Mouse (Mus musculus) ZHBTc4 (cell line): ENCODE measurements around the gene Ermap.

Experiments used
- DNase-seq: peaks from one replicate; pipeline ENCODE4 v3.0.0-alpha.2; 2011; ENCODE audit warnings: low read depth, low spot score

Gene Ermap

GRCm38 (mm10) chr4:119189864-119190263 is at the start of gene Ermap:
Gene Ermap (minus strand): TSS chr4:119190011.
- no peak for DNase-seq

DNA sequence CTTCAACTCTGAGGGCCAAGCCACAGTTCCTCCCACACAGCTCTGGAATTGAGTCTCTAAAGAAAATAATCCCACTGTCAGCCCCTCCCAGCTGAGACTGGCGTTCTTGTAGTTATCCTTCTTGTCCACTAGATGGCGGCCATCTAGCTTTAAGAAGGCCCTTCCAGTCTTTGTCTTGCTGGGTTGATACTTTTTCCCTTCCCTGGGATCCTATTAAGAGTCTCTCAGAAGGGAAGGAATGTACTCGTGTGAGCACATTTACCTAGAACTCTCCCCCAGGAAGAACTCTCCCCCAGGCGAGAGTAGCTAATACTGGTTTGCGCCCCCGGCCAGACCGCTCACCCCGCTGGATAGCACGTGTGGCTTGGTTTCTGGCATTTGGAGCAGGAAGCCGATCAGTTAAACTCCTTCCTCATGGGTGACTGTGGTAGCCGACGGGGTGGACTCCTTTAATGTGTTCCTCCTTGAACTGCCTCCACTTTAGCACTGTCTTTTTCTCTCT is 49.4 kb upstream of the Ermap start:
- peak; percentile 90 for DNase-seq

GRCm38 (mm10) chr4:119238661-119239060 is 48.9 kb upstream of the Ermap start:
- no peak for DNase-seq

DNA sequence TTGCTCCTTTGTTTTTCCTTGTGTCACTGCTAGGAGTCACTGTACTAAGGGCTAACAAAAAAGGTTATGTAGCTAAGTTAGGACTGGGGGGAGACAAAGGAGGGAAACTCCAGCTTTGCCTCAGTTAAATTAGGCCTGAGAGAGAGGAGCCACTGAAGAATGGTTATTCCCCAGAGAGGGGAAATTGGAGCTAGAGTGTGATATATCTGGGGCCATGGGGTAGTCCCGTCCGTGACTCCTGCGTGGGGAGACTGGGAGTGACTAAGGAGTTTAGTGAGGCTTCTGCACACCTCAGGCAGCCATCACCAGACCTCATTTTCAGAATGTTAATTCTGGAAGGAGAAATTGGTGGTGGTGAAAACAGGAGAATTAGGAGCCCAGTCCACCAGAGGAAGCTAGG is 44.5 kb upstream of the Ermap start:
- no peak for DNase-seq

GRCm38 (mm10) chr4:119233256-119233901 is 43.6 kb upstream of the Ermap start:
- DNase-seq, result peak; percentile 74

GRCm38 (mm10) chr4:119232410-119233255 is 42.8 kb upstream of the Ermap start, which contains the start of the genes AU022252 and P3h1:
Gene AU022252 (minus strand): TSS chr4:119232712.
Gene P3h1 (plus strand): TSS chr4:119232915.
- DNase-seq, result peak; percentile 99

- DNase-seq, result no peak
These were observed 36.9 kb upstream of the Ermap start for GRCm38 (mm10) chr4:119226751-119227150.

DNA sequence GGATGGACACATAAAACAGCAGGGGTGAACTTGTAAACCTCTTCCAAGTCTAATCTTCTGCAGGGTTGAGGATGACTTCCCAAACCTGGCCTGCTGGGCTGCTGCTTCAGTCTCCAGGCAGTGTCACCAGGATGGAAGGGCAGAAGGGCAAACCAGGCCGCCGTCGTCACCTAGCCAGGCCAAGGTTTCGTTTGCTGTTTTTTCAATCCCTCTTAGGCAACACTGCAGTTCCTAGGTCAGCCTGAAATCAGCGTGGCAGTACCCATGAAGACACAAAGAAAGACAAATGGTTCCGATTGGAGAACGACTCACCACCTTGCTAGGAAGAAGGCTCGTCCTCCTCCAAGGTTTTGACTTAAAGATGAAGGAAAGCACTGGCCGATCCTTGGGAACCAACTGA is 35.9 kb upstream of the Ermap start:
- DNase-seq, result no peak

- no peak for DNase-seq
These were observed 34.7 kb upstream of the Ermap start for GRCm38 (mm10) chr4:119224534-119224933.

- DNase-seq, result peak; percentile 90
These were observed 33.9 kb upstream of the Ermap start for GRCm38 (mm10) chr4:119223696-119224095.

GRCm38 (mm10) chr4:119218169-119218568 is 28.4 kb upstream of the Ermap start, which contains the start of gene Tmem269:
Gene Tmem269 (minus strand): TSS chr4:119218217.
- DNase-seq, result peak; percentile 75

GRCm38 (mm10) chr4:119216667-119217066 is 26.9 kb upstream of the Ermap start:
- DNase-seq, result no peak

- DNase-seq, result peak; percentile 84
These were observed 14.9 kb upstream of the Ermap start for GRCm38 (mm10) chr4:119204672-119205071.

DNA sequence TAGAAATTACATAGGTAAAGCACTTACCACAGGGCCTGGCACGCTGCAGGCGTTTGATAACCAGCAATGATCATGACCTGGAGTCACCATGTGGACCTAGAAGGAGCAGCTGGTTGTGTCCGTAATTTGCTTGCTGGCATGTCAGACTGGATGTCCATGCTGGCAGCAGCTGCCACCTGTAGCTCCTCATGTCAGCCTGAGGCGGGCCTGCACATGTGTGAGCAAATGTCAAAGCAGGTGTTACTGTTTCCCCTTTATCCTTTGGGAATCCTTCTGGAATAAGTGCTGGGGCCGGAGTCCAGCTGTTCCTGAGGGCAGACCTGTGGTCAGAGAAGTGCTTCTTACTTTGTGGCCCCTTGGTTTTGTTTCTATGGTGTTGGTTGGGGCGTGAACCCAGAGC is 8.3 kb upstream of the Ermap start:
- no peak for DNase-seq

GRCm38 (mm10) chr4:119195582-119196320 is 5.9 kb upstream of the Ermap start:
- DNase-seq, result no peak

DNA sequence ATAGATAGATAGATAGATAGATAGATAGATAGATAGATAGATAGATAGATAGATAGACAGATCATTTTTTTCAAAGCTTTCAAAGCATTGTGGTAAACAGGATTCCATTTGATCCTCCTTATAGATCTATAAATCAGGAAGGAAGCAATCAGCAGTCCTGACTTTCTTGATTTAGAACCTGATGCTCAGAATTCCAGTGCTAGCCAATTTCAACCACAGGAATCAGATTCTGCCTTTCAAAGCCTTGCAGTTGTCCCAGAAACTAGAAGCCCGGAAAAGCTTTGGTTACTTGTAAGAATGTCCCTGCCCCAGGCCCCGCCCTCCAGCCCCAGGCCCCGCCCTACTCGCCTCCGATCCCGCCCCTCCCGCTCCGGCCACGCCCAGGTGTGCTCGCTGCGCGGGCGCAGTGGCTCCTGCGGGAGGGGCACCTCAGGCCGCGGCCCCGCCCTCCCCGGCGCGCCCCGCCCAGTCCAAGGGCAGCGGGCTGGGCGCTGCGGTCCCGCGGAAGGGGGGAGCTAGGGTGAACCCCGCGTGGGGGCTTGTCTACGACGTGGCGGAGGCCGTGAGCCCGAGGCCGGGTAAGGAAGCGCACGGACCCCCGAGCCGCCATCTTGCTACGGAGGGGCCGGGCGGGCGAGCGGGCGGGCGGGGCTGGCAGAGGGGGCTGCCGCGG is 5.2 kb upstream of the Ermap start, which contains the start of gene Svbp:
TSS of gene Svbp (plus strand) at position 398 of the 673 bp plus-strand sequence.
- peak; percentile 92 for DNase-seq

- DNase-seq, result no peak
These were observed 2.9 kb upstream of the Ermap start for GRCm38 (mm10) chr4:119192757-119193156.

GRCm38 (mm10) chr4:119191273-119191672 is 1.5 kb upstream of the Ermap start:
- no peak for DNase-seq

DNA sequence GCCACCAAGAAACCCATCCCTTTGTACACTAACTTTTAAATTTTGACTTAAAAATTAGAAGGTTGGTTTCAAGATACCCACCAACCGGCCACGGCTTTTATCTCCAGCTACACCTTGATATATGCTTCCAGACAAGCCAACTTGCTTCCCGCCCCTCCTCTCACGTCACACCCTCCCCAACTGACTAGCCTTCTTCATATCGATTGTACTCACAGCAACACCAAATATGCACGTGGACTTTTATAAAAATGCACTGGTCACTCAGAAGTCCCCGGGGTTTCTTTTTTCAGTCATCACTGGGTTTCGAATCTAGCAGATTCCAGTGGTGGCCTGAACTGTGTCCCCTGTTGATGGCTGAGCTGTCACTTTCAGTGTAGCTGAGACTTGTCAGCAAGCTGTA is 807 bp upstream of the Ermap start:
- no peak for DNase-seq

DNA sequence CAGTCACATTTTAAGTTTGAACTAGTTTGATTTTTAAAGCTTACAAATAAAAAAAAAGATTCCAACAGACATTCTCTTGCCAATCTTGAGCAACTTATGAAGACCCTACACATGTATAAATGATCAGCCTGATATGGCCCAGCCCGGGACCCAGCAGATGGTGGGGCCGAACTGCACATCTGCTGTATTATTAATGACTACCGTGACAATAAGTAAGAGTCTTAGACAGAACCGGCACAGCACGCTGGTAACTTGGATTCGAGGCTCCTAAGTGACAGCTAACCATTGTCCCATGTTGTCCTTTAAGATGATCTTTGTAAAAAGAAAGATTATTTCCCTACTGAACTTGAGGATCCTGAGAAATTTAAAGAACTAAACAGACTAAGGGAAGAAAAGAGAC is 419 bp downstream of the Ermap start:
- no peak for DNase-seq
